Mouse (Mus musculus) myocyte (in vitro differentiated cells): ENCODE data around the gene Cntn1. TPM values are rescaled to one million over a fixed set of nuclear protein-coding genes. Genes with fewer than 3 reads are reported as not detected.

Experiments used
- H3K27me3 ChIP-seq: one replicate; pipeline ENCODE4 v1.6.1; 2011; ENCODE audit not compliant: control insufficient read depth, insufficient read depth, insufficient read length
- H3K36me3 ChIP-seq: one replicate; pipeline ENCODE4 v1.6.1; 2011; ENCODE audit not compliant: control insufficient read depth, insufficient read depth
- H3K4me2 ChIP-seq: one replicate; pipeline ENCODE4 v1.6.1; 2011; ENCODE audit warnings: low read depth, control low read depth
- H3K4me3 ChIP-seq: one replicate; pipeline ENCODE4 v1.5.1; 2011; ENCODE audit warnings: mild to moderate bottlenecking, control low read depth, moderate library complexity
- H3K79me2 ChIP-seq: one replicate; pipeline ENCODE4 v1.6.1; 2011; ENCODE audit not compliant: control insufficient read depth, insufficient read depth
- H3ac ChIP-seq: one replicate; pipeline ENCODE4 v1.6.1; 2011; ENCODE audit not compliant: control insufficient read depth, insufficient read length
- CEBPB ChIP-seq: IDR thresholded peaks from 2 replicates; pipeline ENCODE4 v1.6.1; 2011; ENCODE audit warnings: mild to moderate bottlenecking, moderate library complexity; ENCODE audit not compliant: poor library complexity, insufficient read depth, severe bottlenecking
- E2F4 ChIP-seq: IDR thresholded peaks from one replicate; pipeline ENCODE4 v1.6.1; 2011; ENCODE audit warnings: mild to moderate bottlenecking, control low read depth, moderate library complexity; ENCODE audit not compliant: insufficient read depth
- MAX ChIP-seq: IDR thresholded peaks from one replicate; pipeline ENCODE4 v1.6.1; 2011; ENCODE audit warnings: low read depth, mild to moderate bottlenecking, control low read depth
- MYOD1 ChIP-seq, 3 experiments: IDR thresholded peaks; one replicate each; pipeline ENCODE4 v1.6.1; 2011; ENCODE audit warnings: control low read depth in 2 of 3, low read depth in 2 of 3, mild to moderate bottlenecking in 2 of 3, moderate library complexity in 1 of 3; ENCODE audit not compliant: insufficient read length in 2 of 3, control insufficient read depth in 1 of 3
- MYOG ChIP-seq, 3 experiments: IDR thresholded peaks; one replicate each; pipeline ENCODE4 v1.6.1; 2011; ENCODE audit warnings: control low read depth in 2 of 3, low read depth in 2 of 3, mild to moderate bottlenecking in 2 of 3; ENCODE audit not compliant: insufficient read length in 2 of 3, control insufficient read depth in 1 of 3, insufficient read depth in 1 of 3
- POLR2A ChIP-seq: IDR thresholded peaks from one replicate; pipeline ENCODE4 v1.6.1; 2011; ENCODE audit warnings: low read depth, mild to moderate bottlenecking, control low read depth, moderate library complexity; ENCODE audit not compliant: insufficient read length
- POLR2AphosphoS2 ChIP-seq: IDR thresholded peaks from one replicate; pipeline ENCODE4 v1.6.1; 2011; ENCODE audit warnings: low read depth, control low read depth; ENCODE audit not compliant: insufficient read length
- REST ChIP-seq: IDR thresholded peaks from one replicate; pipeline ENCODE4 v1.6.1; 2011; ENCODE audit warnings: mild to moderate bottlenecking, control low read depth, moderate library complexity; ENCODE audit not compliant: insufficient read depth, insufficient read length
- SRF ChIP-seq: IDR thresholded peaks from one replicate; pipeline ENCODE4 v1.6.1; 2011; ENCODE audit warnings: low read depth; ENCODE audit not compliant: control insufficient read depth, insufficient read length
- TCF12 ChIP-seq: IDR thresholded peaks from one replicate; pipeline ENCODE4 v1.6.1; 2011; ENCODE audit warnings: mild to moderate bottlenecking, control low read depth; ENCODE audit not compliant: poor library complexity, insufficient read depth, severe bottlenecking
- TCF3 ChIP-seq: IDR thresholded peaks from one replicate; pipeline ENCODE4 v1.6.1; 2011; ENCODE audit warnings: low read depth, control low read depth; ENCODE audit not compliant: insufficient read length
- USF1 ChIP-seq: IDR thresholded peaks from one replicate; pipeline ENCODE4 v1.6.1; 2011; ENCODE audit warnings: low read depth, mild to moderate bottlenecking, control low read depth, moderate library complexity
- polyA plus RNA-seq: library from polyadenylated mRNA; unstranded; fragments of >200 nt; fragmentation: generic; extraction: Trizol; gene quantifications from one replicate; pipeline ENCODE4 v1.2.1, GENCODE M21; 2012; ENCODE audit warnings: missing spikeins

Gene Cntn1
- polyA plus RNA-seq, 1 experiment: 0.01 TPM

GRCm38 (mm10) chr15:92052133-92052463, 1.1 kb downstream of the Cntn1 start:
- H3K4me2 ChIP-seq: no peak overlapping the region
- TF ChIP-seq SRF (no peak), POLR2A (no peak), MAX (no peak), MYOD1 (IDR thresholded peaks at IDR 0.05; ENCODE audit: control insufficient read depth in 1 of 3, insufficient read length in 2 of 3, low read depth in 2 of 3) (no peak), TCF3 (no peak), CEBPB (no peak), E2F4 (no peak), MYOG (IDR thresholded peaks at IDR 0.05; ENCODE audit: control insufficient read depth in 1 of 3, insufficient read depth in 1 of 3, insufficient read length in 2 of 3, low read depth in 2 of 3) (no peak), TCF12 (no peak), REST (no peak), USF1 (no peak), POLR2AphosphoS2 (no peak)
- no peaks in the 10 kb centered on the region for H3K27me3 ChIP-seq
- H3K36me3 ChIP-seq: no peaks in the 10 kb centered on the region
- H3ac ChIP-seq: no peak overlapping the region
- no peak overlapping the region for H3K4me3 ChIP-seq
- no peaks in the 10 kb centered on the region for H3K79me2 ChIP-seq

GRCm38 (mm10) chr15:92057553-92057952, 6.6 kb downstream of the Cntn1 start:
- H3K4me2 ChIP-seq: no peak overlapping the region
- TF ChIP-seq REST (no peak), E2F4 (no peak), SRF (no peak), TCF12 (no peak), CEBPB (no peak), MYOD1 (IDR thresholded peaks at IDR 0.05; ENCODE audit: control insufficient read depth in 1 of 3, insufficient read length in 2 of 3, low read depth in 2 of 3) (no peak), POLR2A (no peak), MYOG (IDR thresholded peaks at IDR 0.05; ENCODE audit: control insufficient read depth in 1 of 3, insufficient read depth in 1 of 3, insufficient read length in 2 of 3, low read depth in 2 of 3) (no peak), MAX (no peak)
- H3K36me3 ChIP-seq: no peaks in the 10 kb centered on the region
- H3K27me3 ChIP-seq: no peaks in the 10 kb centered on the region
- H3ac ChIP-seq: no peak overlapping the region
- no peak overlapping the region for H3K4me3 ChIP-seq
- H3K79me2 ChIP-seq: no peaks in the 10 kb centered on the region

DNA sequence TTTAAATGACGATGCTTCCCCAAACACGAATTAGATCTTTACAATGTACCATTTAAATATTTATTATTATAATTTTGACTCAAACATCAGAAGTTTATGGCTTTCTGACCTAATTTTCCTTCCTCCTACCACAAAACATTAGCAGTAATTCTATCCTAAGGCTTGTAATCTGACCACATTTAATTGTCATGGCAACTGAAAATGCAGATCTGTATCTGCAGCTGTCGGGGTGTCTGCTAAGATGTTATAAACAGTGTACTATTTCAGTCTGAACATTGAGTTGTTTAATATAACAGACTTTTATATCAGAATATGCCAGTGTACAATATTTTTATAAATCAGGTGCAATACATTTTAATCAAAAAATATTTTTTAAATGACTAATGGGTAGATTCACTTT, 10.0 kb downstream of the Cntn1 start:
- no peak overlapping the region for H3K4me3 ChIP-seq
- no peak overlapping the region for H3K4me2 ChIP-seq
- no peaks in the 10 kb centered on the region for H3K27me3 ChIP-seq
- no peaks in the 10 kb centered on the region for H3K79me2 ChIP-seq
- H3K36me3 ChIP-seq: no peaks in the 10 kb centered on the region
- no peak overlapping the region for H3ac ChIP-seq
- no peak for TF ChIP-seq POLR2AphosphoS2
- no peak for TF ChIP-seq TCF12
- no peak for TF ChIP-seq TCF3
- TF ChIP-seq MYOD1 (IDR thresholded peaks at IDR 0.05; ENCODE audit: control insufficient read depth in 1 of 3, insufficient read length in 2 of 3, low read depth in 2 of 3): no peak
- no peak for TF ChIP-seq MYOG (IDR thresholded peaks at IDR 0.05; ENCODE audit: control insufficient read depth in 1 of 3, insufficient read depth in 1 of 3, insufficient read length in 2 of 3, low read depth in 2 of 3)
- TF ChIP-seq E2F4: no peak
- no peak for TF ChIP-seq CEBPB
- no peak for TF ChIP-seq REST
- TF ChIP-seq MAX: no peak
- no peak for TF ChIP-seq USF1
- TF ChIP-seq SRF: no peak
- no peak for TF ChIP-seq POLR2A

DNA sequence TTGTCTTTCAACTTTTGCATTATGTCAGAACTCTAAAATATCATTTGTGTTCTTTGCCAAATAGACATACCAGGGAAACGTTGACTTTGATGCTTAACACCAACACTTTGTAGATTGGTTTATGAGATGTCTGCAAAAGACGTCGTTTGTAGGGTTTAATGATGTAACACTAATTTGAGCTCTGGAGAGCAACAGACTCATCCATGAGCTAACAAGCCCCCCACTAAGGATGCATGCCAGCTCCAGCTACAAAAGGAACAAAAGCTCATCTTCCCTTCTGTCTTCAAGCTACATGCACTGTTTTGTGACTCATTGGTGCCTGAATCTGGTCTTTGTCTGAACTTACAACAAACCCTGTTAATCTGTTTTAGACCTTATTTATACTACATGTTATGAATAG, 28.5 kb downstream of the Cntn1 start:
- Histone ChIP-seq H3K4me2 (no peak overlapping the region), H3K36me3 (no peaks in the 10 kb centered on the region), H3ac (no peak overlapping the region), H3K4me3 (no peak overlapping the region), H3K27me3 (no peaks in the 10 kb centered on the region), H3K79me2 (no peaks in the 10 kb centered on the region)
- TF ChIP-seq SRF: no peak
- TF ChIP-seq TCF3: no peak
- no peak for TF ChIP-seq USF1
- no peak for TF ChIP-seq MAX
- no peak for TF ChIP-seq E2F4

GRCm38 (mm10) chr15:92085876-92086275, 34.9 kb downstream of the Cntn1 start:
- Histone ChIP-seq H3K79me2 (no peaks in the 10 kb centered on the region), H3K4me3 (no peak overlapping the region), H3K36me3 (no peaks in the 10 kb centered on the region), H3K27me3 (no peaks in the 10 kb centered on the region), H3K4me2 (no peak overlapping the region), H3ac (no peak overlapping the region)
- TF ChIP-seq MYOG (IDR thresholded peaks at IDR 0.05; ENCODE audit: control insufficient read depth in 1 of 3, insufficient read depth in 1 of 3, insufficient read length in 2 of 3, low read depth in 2 of 3) (no peak), E2F4 (no peak), REST (no peak), POLR2A (no peak), TCF12 (no peak), MYOD1 (IDR thresholded peaks at IDR 0.05; ENCODE audit: control insufficient read depth in 1 of 3, insufficient read length in 2 of 3, low read depth in 2 of 3) (no peak), MAX (no peak), TCF3 (no peak), USF1 (no peak), POLR2AphosphoS2 (no peak)
